Mouse (Mus musculus) adrenal gland, postnatal 10 days (tissue): Measurements from ENCODE around the gene Paics. TPM values are rescaled to one million over a fixed set of nuclear protein-coding genes. Genes with fewer than 3 reads are reported as not detected.
"Not testable (repeated sequence)": the region's sequence is repeated elsewhere in the genome, so short reads cannot be mapped to it uniquely, and the experiment has no call there.

Experiments used
- DNase-seq: peaks from one replicate; pipeline ENCODE4 v3.0.0; 2021; ENCODE audit warnings: mixed read lengths
- long read RNA-seq, 2 experiments: library from polyadenylated mRNA; stranded (forward); transcript quantifications; one replicate each; pipeline ENCODE4 v2.0.0; 2021
- total RNA-seq, 2 experiments: library from RNA; stranded (reverse); gene quantifications; 2 replicates each; pipeline ENCODE4 v1.2.3; 2021

Paics gene
- total RNA-seq = 100 to 1,000 TPM; 193 to 202 TPM
- long read RNA-seq, experiment 1, transcript Paics-201 (9 exons, 2,482 nt) = major isoform, 157 of 246 reads
- long read RNA-seq, experiment 1, transcript Paics-203 (10 exons, 2,345 nt) = minor isoform, 8 of 246 reads
- long read RNA-seq, experiment 1, transcript Paics-202 (10 exons, 1,862 nt) = minor isoform, 7 of 246 reads
- long read RNA-seq, experiment 1, partial matches to known transcripts = 49 of 246 reads
- long read RNA-seq, experiment 1, other reads (novel, unspliced or antisense) = 24 of 246 reads
- long read RNA-seq, experiment 2, transcript Paics-203 (10 exons, 2,345 nt) = minor isoform, 10 of 123 reads
- long read RNA-seq, experiment 2, transcript Paics-201 (9 exons, 2,482 nt) = major isoform, 92 of 123 reads
- long read RNA-seq, experiment 2, partial matches to known transcripts = 5 of 123 reads
- long read RNA-seq, experiment 2, other reads (novel, unspliced or antisense) = 9 of 123 reads

- DNase-seq = peak; percentile 99
Observed at GRCm38 (mm10) chr5:76951106-76952027, at the start of gene Paics, which contains the start of gene Ppat. Gene Paics (plus strand): TSS chr5:76951307. Gene Ppat (minus strand): TSS chr5:76951578.

- DNase-seq = no peak
Observed at GRCm38 (mm10) chr5:76902131-76902530, 49.0 kb upstream of the Paics start.

- no peak for DNase-seq
Observed at GRCm38 (mm10) chr5:76904713-76905404, 46.2 kb upstream of the Paics start.

- peak; percentile 99 for DNase-seq
Observed at GRCm38 (mm10) chr5:76905405-76906154, 45.5 kb upstream of the Paics start, which contains the start of gene Aasdh. Gene Aasdh (minus strand): TSS chr5:76905514.

- DNase-seq = no peak
Observed at GRCm38 (mm10) chr5:76906155-76906499, 45.0 kb upstream of the Paics start.

- no peak for DNase-seq
Observed at GRCm38 (mm10) chr5:76910807-76911206, 40.3 kb upstream of the Paics start.

GRCm38 (mm10) chr5:76912522-76912921 lies 38.6 kb upstream of the Paics start:
- DNase-seq = not testable (repeated sequence)

- DNase-seq = no peak
Observed at GRCm38 (mm10) chr5:76922833-76923232, 28.3 kb upstream of the Paics start.

GRCm38 (mm10) chr5:76923428-76923827 lies 27.7 kb upstream of the Paics start:
- peak; percentile 87 for DNase-seq

GRCm38 (mm10) chr5:76924296-76924695 lies 26.8 kb upstream of the Paics start:
- no peak for DNase-seq

GRCm38 (mm10) chr5:76928124-76928832 lies 22.8 kb upstream of the Paics start:
- DNase-seq = peak; percentile 30

- peak; percentile 33 for DNase-seq
Observed at GRCm38 (mm10) chr5:76929180-76929877, 21.8 kb upstream of the Paics start.

- DNase-seq = no peak
Observed at GRCm38 (mm10) chr5:76939717-76940116, 11.4 kb upstream of the Paics start.

- no peak for DNase-seq
Observed at GRCm38 (mm10) chr5:76941975-76942374, 9.1 kb upstream of the Paics start.

- no peak for DNase-seq
Observed at GRCm38 (mm10) chr5:76942505-76942904, 8.6 kb upstream of the Paics start.

GRCm38 (mm10) chr5:76944965-76945677 lies 6.0 kb upstream of the Paics start:
- no peak for DNase-seq

- DNase-seq = no peak
Observed at GRCm38 (mm10) chr5:76945678-76946033, 5.5 kb upstream of the Paics start.

GRCm38 (mm10) chr5:76947142-76947541 lies 4.0 kb upstream of the Paics start:
- no peak for DNase-seq

GRCm38 (mm10) chr5:76947758-76948157 lies 3.3 kb upstream of the Paics start:
- DNase-seq = no peak
